Mouse (Mus musculus) liver, embryonic 11.5 days (tissue): ENCODE results near the gene Foxj2. TPM values are rescaled to one million over a fixed set of nuclear protein-coding genes. Genes with fewer than 3 reads are reported as not detected.

Source experiments
- ATAC-seq: fragments of 200-750 bp; cut with Nextera tagmentation; replicated peaks from 2 replicates; pipeline ENCODE4 v1.8.0; 2017; ENCODE audit warnings: moderate number of reproducible peaks, mild to moderate bottlenecking, moderate TSS enrichment, moderate library complexity; ENCODE audit not compliant: low FRiP score
- DNase-seq: peaks from one replicate; pipeline ENCODE4 v3.0.0-alpha.2; 2017; ENCODE audit warnings: low spot score
- H3K27ac ChIP-seq: fragments of 300-500 bp; sonication (generic); 2 replicates; pipeline ENCODE4 v1.5.1; 2014; ENCODE audit warnings: mild to moderate bottlenecking, low read depth, low read length, control low read depth
- H3K27me3 ChIP-seq: fragments of 300-500 bp; sonication (generic); replicated peaks from 2 replicates; pipeline ENCODE4 v1.6.1; 2014; ENCODE audit warnings: low read length, mixed read lengths; ENCODE audit not compliant: control insufficient read depth, insufficient read depth
- H3K36me3 ChIP-seq: fragments of 300-500 bp; sonication (generic); 2 replicates; pipeline ENCODE4 v1.6.1; 2014; ENCODE audit warnings: mild to moderate bottlenecking, low read length, moderate library complexity, mixed read lengths; ENCODE audit not compliant: control insufficient read depth, insufficient read depth
- H3K4me1 ChIP-seq: fragments of 300-500 bp; sonication (generic); replicated peaks from 2 replicates; pipeline ENCODE4 v1.6.1; 2014; ENCODE audit warnings: low read length, mixed read lengths; ENCODE audit not compliant: control insufficient read depth, insufficient read depth
- H3K4me2 ChIP-seq: fragments of 300-500 bp; sonication (generic); 2 replicates; pipeline ENCODE4 v1.6.1; 2014; ENCODE audit warnings: mild to moderate bottlenecking, control low read depth, moderate library complexity
- H3K4me3 ChIP-seq: fragments of 300-500 bp; sonication (generic); 2 replicates; pipeline ENCODE4 v1.5.1; 2014; ENCODE audit warnings: low read depth, low read length, control low read depth
- H3K9ac ChIP-seq: fragments of 300-500 bp; sonication (generic); 2 replicates; pipeline ENCODE4 v1.6.1; 2014; ENCODE audit warnings: low read depth, low read length, control low read depth
- H3K9me3 ChIP-seq: fragments of 300-500 bp; sonication (generic); 2 replicates; pipeline ENCODE4 v1.6.1; 2016; ENCODE audit warnings: low read length, inconsistent platforms, mixed read lengths; ENCODE audit not compliant: control insufficient read depth
- WGBS: fragments of 180-500 bp; shearing (Covaris S2); extraction: QIAGEN DNeasy Blood & Tissue Kit; methylation state at CpG from one replicate; pipeline ENCODE4 v1.1.7; 2014; 5-methylcytosine and 5-hydroxymethylcytosine counted together
- polyA plus RNA-seq: library from polyadenylated mRNA; unstranded; fragments of >200 nt; fragmentation: Nextera tagmentation; extraction: Ambion mirVana; gene quantifications from 2 replicates; pipeline ENCODE4 v1.2.1, GENCODE M21; 2014

Foxj2 gene
- polyA plus RNA-seq, 1 experiment from 2014 or later, result 4.0 TPM

- Histone ChIP-seq H3K27ac (no peak overlapping the region), H3K9ac (no peak overlapping the region), H3K4me1 (0 out of 2 replicates have a peak, but pooled peaks cover 4% of the 10 kb centered on the region), H3K4me2 (no peak overlapping the region), H3K9me3 (no peaks in the 10 kb centered on the region), H3K36me3 (no peaks in the 10 kb centered on the region), H3K4me3 (no peak overlapping the region), H3K27me3 (no peaks in the 10 kb centered on the region)
- 0 out of 2 replicates have a peak, but pooled peaks have one; percentile 27 for ATAC-seq
- DNase-seq, result no peak
- 39% methylated on average over 5 of the region's 5 CpGs for WGBS
Measured at GRCm38 (mm10) chr6:122786275-122786674, 33.4 kb upstream of the Foxj2 start.

DNA sequence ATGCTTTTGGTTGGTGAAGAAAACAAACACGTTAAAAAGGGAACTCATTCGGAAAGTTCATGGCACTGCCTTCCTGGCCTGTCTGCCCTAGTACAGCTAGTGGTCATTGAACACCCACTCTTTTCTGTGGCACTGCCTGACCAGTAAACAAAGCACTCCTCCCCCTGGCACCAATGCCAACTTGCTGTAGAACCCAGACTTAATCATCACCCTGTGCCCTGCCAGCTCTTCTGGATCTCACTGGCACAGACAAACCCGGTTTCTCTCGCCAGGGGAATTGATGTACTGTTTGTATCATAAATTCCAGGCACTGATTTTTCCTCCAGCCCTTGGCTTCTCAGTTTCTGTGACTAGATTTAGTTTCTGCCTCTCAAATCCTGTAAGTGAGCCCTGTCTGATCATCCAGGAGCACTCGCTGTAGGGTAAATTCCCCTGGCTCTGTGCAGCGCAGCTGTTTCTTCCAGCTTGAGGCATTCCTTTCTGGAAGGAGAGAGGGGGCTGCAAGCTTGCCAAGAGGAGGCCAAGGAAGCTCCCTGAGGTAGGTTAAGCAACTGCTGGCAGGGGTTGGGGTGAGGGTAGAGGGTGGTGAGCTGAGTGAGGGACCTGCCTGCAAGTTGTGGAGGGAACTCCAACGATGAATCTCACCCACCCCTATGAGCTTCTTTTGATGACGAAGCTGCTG is 24.3 kb upstream of the Foxj2 start:
- Histone ChIP-seq H3K4me1 (no peaks in the 10 kb centered on the region), H3K36me3 (no peaks in the 10 kb centered on the region), H3K4me3 (no peak overlapping the region), H3K27me3 (no peaks in the 10 kb centered on the region), H3K9me3 (no peaks in the 10 kb centered on the region), H3K27ac (no peak overlapping the region), H3K4me2 (no peak overlapping the region), H3K9ac (no peak overlapping the region)
- ATAC-seq, result no peak
- no peak for DNase-seq
- WGBS, result 83% methylated on average over 8 of the region's 8 CpGs

- Histone ChIP-seq H3K27me3 (no peaks in the 10 kb centered on the region), H3K9ac (peak overlapping the region; percentile 80), H3K4me1 (0 out of 2 replicates have a peak, but pooled peaks cover 2% of the 10 kb centered on the region), H3K9me3 (no peaks in the 10 kb centered on the region), H3K4me2 (peak overlapping the region; percentile 86), H3K36me3 (no peaks in the 10 kb centered on the region), H3K4me3 (peak overlapping the region; percentile 61), H3K27ac (peak overlapping the region; percentile 82; the same call in 1 of the 2 replicates)
- WGBS, result 27% methylated on average over 10 of the region's 10 CpGs
- DNase-seq (no peak), ATAC-seq (peak; percentile 15)
Measured at GRCm38 (mm10) chr6:122800640-122801300, 18.9 kb upstream of the Foxj2 start.

- Histone ChIP-seq H3K36me3 (no peaks in the 10 kb centered on the region), H3K4me2 (peak within 1 kb of the TSS; percentile 86), H3K9me3 (no peaks in the 10 kb centered on the region), H3K27ac (peak within 1 kb of the TSS; percentile 82), H3K9ac (peak within 1 kb of the TSS; percentile 80), H3K4me1 (0 out of 2 replicates have a peak, but pooled peaks cover 2% of the 10 kb centered on the region), H3K27me3 (no peaks in the 10 kb centered on the region), H3K4me3 (peak within 1 kb of the TSS; percentile 61)
- ATAC-seq (peak; percentile 82), DNase-seq (peak; percentile 81)
- whole genome bisulfite sequencing, result under 1% methylated on average over 46 of the region's 46 CpGs
Measured at GRCm38 (mm10) chr6:122801301-122801800, 18.4 kb upstream of the Foxj2 start, which contains the start of gene Slc2a3. Slc2a3 (minus strand) TSS chr6:122801640.

- Histone ChIP-seq H3K4me2 (peak overlapping the region; percentile 86), H3K36me3 (no peaks in the 10 kb centered on the region), H3K9ac (peak overlapping the region; percentile 80), H3K9me3 (no peaks in the 10 kb centered on the region), H3K4me3 (peak overlapping the region; percentile 61), H3K27me3 (no peaks in the 10 kb centered on the region), H3K4me1 (0 out of 2 replicates have a peak, but pooled peaks cover 2% of the 10 kb centered on the region), H3K27ac (peak overlapping the region; percentile 82)
- ATAC-seq, result peak; percentile 76
- 3% methylated on average over 34 of the region's 34 CpGs for WGBS
- DNase-seq, result no peak
Measured at GRCm38 (mm10) chr6:122801801-122802514, 17.8 kb upstream of the Foxj2 start.

DNA sequence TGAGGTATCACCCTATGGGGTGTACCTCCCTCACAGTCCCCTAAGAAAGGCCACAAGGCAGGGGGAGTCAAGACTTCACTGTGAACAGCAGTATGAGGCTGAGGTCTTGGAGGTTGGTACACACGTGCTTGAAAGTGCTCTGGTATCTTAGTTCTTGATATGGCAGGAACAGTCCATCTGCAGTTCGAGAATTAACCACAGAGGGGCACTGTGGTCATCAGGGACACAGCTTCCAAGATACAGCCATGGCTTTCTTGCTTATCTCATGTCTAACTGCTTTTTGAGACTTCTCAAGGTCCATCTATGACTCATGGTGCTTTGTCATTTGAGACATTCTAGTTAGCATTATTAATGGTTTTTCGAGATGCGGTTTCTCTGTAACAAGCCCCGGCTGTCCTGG is 15.3 kb upstream of the Foxj2 start:
- peak; percentile 75 for DNase-seq
- no peak overlapping the region for H3K4me2 ChIP-seq
- H3K4me1 ChIP-seq, result 0 out of 2 replicates have a peak, but pooled peaks cover 2% of the 10 kb centered on the region
- H3K9ac ChIP-seq, result no peak overlapping the region
- H3K9me3 ChIP-seq, result no peaks in the 10 kb centered on the region
- ATAC-seq, result peak; percentile 42
- no peaks in the 10 kb centered on the region for H3K36me3 ChIP-seq
- no peak overlapping the region for H3K27ac ChIP-seq
- H3K4me3 ChIP-seq, result no peak overlapping the region
- WGBS, result 15% methylated on average over 5 of the region's 5 CpGs
- H3K27me3 ChIP-seq, result no peaks in the 10 kb centered on the region

DNA sequence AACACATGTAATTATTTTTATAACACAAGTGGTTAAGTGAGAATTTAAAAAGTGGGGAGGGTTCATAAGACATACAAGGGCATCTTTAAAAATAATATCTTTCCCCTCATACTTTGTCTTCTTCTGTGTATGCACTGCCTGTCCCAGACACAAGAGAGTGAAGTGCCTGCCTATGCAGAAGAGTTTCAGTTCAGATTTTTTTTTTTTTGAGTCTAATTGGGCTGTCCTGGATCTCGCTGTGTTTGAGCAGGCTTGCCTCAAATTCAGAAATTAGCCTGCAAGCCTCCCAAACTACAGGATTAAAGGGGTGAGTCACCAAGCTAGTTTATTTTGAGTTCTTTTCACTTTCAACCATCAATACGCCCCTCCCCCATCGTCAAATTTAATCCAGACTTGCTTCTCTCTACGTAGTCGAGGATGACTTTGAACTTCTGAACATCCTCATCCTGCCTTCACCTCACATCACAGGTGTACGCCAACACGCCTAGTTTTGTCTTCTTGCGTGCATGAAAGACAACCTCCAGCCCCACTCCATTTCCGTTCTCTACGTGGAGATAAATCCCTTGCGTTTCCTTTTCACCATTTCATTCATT is 9.6 kb upstream of the Foxj2 start:
- no peaks in the 10 kb centered on the region for H3K36me3 ChIP-seq
- no peaks in the 10 kb centered on the region for H3K27me3 ChIP-seq
- H3K4me2 ChIP-seq, result peak overlapping the region; percentile 63
- DNase-seq, result no peak
- H3K9ac ChIP-seq, result peak overlapping the region; percentile 51
- ATAC-seq, result no peak
- WGBS, result 2% methylated on average over 11 of the region's 11 CpGs
- H3K4me1 ChIP-seq, result peaks cover 6% of the 10 kb centered on the region; the same call in 1 of the 2 replicates
- peak overlapping the region; percentile 100 for H3K27ac ChIP-seq
- H3K9me3 ChIP-seq, result no peaks in the 10 kb centered on the region
- H3K4me3 ChIP-seq, result peak overlapping the region; percentile 69
